Mouse (Mus musculus): ENCODE results near the gene Ppfibp1.

Gene Ppfibp1

DNA sequence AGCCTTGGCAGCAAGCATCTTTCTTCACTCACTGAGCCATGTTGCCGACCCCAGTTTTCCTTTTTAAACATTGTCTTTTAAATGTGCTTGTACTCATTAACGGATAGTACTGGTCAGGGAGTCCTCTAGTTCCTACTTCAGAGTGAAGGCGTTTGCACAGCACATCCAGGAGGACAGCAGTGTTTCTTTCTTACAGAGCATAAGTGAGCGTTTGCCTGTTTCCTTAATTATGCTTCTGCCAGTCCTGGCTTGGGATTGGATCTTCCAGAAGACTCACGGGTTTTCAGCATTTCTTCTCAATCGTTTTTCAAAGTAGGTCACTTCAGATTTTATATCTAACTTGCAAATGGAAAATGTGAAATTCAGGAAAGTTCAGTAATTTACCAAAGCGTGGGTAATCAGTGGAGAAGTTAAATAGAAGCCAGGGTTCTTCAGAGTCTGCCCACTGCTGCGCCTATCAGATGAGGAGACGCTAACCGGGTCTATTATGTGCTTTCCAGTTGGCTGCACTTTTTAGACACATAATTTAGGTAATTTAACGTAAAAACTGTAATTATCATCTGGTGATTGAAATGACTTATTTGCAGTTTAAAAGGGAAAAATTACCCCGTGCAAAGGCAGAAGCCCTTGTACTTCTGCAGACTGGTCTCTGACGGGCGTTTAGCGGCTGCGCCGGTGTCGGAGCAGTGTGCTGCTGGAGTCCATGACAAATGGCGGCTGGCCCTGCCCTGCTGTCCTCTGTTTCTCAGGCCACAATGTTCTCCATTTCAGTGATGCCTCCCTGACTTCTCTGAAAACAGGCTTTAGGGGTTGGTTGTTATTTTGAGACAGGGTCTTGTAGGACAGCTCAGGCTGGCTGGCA, 165.7 kb downstream of the Ppfibp1 start:
- DNase-seq, result no peak

DNA sequence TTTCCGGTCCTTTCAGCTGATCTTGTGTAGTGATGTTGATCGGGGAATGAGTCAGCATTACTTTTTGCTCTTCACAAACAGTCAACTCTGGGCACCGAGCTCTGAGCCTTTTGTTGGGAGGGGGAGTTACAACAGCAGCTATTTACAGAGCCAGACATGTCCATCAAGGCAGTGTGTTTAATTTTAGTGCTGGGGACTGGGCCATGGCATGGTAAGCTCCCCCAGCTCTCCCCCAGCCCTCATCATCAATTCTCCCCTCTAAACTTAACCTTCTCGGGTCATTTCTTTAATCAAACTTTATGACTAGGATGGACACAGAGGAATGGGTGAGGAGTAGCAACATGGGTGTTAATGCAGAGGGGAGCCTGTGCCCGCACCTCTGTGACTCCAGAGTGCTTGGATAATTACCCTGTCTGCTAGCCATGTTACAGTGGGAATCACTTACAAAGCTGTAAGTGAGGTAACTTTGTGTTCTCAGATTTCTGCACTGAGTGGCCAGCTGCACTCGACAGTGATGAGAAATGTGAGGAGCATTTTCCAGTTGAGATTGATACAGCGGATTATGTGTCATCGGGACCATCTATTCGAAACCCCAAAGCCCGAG, 167.2 kb downstream of the Ppfibp1 start:
- DNase-seq, result no peak

DNA sequence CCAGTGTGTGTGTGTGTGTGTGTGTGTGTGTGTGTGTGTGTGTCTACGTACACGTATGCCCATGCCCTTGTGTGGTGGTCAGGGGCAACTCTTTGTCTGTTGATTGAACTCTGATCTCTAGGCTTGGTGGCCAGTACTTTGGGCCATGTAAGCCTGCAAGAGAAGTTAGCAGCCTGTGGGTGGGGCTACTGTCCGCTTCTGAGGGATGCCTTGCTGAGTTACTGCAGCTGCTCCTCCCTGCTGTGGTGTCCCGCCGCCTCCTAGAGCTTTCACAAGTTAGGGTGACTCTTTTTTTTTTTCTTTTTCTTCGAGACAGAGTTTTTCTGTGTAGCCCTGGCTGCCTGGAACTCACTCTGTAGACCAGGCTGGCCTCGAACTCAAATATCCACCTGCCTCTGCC, 171.0 kb downstream of the Ppfibp1 start:
- no peak for DNase-seq

DNA sequence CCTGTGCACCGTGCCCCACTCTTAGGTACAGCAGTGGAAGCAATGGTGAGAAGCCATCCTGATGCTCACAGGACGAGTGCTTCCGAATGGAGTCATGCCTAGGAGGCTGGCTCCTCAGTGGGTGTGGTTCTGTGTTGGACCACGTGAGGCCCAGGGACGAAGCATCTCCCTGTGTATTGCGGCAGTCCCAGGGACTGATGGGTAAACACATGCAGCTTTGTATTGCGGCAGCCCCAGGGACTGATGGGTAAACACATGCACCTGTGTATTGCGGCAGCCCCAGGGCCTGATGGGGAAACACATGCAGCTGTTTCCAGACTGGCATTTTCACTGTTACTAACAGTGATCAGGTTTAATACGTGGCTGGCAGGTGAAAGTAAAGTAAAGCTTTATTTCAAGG, 173.3 kb downstream of the Ppfibp1 start:
- no peak for DNase-seq

DNA sequence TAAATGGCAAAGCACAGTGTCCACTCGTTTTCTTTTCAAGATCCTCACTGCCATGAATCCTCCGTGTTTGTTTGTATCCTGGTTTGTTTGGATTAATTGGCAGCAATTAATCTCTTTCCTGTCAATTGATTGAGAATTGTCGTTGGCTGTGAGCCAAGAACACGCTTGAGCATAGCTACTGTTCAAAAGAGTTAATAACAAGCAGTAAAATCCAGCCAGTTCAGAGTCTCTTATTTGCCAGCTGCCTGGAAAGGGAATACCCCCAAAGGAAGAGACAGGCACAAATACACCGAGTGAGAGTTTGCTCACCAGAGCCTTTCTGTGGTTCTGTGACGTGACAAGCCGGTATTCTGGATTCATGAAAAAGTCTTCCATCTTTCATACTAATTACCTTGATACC, 173.7 kb downstream of the Ppfibp1 start:
- DNase-seq, result no peak

DNA sequence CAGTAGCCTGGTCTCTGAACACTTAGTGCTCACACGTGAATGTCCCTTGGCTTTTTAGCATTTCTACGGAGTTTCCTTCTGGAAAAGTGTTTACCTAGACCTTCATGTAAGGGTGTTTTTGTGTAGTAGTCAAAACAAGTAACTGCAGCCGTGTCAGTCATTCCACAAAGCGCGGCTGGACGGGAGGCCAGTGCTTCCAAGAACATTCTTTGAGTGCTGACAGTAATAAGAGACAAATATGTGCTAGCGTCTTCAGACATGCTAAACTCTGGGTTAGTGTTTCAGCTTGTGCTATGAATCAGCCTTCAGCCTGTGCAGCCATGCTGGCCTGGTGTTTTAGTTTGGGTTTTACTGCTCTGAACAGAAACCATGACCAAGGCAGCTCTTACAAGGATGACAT, 174.4 kb downstream of the Ppfibp1 start:
- DNase-seq, result no peak

DNA sequence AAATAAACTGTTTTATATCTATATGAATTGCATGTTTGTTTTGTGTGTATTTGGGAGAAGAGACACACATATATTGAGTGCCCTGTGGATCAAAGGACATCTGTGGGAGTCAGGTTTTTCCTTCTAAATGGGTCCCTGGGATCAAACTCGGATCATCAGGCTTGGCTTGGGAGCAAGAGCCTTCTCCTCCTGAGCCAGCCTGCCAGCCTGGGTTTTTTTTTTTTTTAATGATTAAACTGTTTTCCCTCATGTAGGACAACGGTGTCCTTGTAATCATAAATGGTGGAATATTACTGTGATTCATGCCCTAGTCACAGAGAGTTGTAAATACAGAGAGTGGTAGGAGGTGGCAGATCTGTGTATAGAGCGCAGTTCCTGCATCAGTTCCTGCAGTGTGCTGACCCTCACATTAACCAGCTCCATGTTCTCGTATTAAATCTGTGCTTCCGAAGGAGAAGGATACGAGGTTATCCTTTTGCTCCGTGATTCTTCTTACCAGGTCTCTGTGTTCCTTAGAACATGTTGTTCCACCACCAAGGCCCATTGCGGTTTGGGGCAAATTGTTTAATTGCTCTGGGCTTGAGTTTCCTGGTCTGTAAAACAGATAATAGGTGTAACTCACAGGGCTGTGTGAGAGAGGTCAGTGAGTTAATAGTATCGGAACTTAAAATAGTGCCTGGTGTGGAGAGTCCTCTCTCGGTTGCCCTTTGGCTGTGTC, 176.1 kb downstream of the Ppfibp1 start:
- DNase-seq, result no peak

DNA sequence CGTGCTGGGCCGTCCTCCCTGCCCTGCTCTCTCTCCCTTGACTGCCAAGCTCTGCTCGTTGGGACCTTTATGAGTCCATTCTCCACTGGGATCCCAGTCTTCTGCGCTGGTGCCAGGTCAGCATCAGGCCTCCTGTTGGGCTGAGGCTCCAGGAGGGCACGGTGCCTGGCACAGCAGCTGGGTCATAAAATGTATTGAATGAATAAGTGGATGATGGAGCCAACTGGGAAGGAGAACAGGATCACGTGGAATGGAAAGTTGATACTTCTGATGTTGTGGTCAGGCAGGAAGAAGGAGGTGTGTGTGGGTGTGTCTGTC, 176.6 kb downstream of the Ppfibp1 start:
- DNase-seq, result no peak

DNA sequence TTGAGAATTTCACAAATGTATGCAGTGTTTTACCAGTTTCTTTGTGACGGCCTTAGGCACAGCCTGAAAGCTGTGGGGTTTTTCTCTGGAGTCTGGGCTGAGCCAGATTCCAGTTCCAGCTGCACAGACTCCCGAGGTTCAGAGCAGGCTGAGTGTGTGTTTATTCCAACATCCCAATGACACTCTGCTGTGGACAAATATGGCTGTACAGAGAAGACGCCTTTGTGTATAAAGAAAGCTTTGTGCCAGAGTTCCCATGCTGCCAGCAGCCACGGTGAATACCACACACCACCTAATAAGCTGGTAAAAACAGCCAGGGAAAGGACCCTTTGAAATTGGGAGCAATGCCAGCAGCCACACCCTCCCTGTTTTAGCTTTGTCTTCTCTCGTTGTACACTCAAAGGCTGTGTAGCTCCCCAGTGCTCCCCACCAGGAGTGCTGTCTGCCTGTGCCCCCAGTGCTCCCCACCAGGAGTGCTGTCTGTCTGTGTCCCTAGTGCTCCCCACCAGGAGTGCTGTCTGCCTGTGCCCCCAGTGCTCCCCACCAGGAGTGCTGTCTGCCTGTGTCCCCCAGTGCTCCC, 187.6 kb downstream of the Ppfibp1 start:
- no peak for DNase-seq

DNA sequence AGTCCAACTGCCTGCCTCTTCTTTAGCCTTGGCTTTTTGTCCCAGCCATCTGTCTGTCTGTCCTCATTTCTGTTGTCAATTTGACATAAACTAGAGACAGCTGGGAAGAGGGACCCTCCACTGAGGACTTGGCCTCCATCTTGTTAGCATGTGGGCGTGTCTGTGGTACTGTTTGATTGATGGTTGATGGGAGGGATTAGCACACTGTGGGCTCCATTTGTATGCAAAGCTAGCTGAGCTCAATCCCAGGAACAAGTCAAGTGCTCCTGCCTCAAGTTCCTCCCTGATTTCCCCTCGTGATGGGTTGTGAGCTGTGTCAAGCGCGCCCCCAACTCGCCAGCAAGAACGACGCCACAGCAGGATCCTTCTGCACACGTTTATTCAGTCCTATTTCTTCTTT, 188.6 kb downstream of the Ppfibp1 start:
- DNase-seq, result no peak

DNA sequence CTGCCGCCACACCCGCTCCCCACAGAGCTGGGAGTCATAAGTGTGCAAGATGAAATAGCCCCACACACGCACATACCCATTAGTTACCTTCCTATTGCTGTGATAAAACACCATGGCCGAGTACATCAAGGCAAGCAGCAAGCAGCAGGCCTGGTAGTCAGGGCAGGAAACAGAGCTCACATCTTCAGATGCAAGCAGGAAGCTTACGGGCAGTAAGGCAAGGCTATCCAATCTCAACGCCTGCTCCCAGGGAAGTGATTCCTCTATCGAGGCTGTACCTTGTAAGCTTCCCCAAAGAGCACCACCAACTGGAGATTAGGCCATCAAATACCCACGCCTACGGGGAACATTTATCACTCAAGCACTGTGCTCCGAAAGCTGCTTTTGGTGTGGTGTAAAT, 191.6 kb downstream of the Ppfibp1 start:
- DNase-seq, result no peak
